Mouse (Mus musculus) cerebellum, adult 9-10 months (tissue): ENCODE measurements around the gene Srcin1.
A peak's percentile ranks its signal among the peaks of the same experiment; 100 is the strongest.

Experiments
- DNase-seq: peaks from one replicate; pipeline ENCODE4 v3.0.0; 2022

Srcin1 gene

DNA sequence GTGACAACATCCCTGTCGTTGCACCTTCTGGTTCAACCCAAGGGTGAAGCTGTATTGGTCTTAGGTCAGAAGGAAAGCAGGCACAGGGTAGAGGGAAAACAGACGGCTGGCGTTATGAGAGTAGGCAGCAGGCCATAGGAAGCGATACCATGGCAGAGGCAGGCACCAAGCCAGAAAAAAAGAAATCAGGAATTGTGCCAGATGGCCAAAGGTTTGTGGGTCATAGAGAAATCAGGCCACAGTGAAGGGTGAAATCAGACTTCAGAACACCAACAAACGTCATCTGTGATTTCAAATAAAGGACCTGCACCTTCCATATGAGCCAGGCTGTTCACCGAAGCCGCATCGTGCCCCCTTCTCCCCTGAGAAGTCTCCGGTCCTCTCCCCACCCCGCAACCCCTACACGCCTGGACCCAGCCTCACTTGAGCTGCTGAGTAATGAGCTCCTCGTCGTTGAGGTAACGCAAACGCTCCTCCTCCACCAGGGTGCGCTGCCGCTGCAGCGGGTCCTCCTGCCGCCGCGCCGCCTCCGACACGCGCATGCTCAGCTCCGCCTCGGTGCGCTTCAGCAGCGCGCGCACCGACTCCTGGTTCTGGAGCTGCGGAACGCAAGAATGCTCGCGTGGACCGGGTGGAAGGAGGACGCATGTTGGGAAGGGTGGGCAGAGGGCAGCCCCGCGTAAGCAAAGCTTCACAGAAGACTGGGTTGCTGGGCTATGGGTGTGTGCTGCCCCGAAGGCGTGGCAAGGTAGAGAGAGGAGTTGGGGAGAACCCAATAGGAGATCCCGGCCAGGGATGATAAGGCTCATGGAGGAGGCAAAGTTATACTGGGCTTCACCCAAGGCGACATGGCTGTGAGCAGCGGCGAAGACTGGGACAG lies 44.4 kb downstream of the Srcin1 start:
- DNase-seq = peak; percentile 97

DNA sequence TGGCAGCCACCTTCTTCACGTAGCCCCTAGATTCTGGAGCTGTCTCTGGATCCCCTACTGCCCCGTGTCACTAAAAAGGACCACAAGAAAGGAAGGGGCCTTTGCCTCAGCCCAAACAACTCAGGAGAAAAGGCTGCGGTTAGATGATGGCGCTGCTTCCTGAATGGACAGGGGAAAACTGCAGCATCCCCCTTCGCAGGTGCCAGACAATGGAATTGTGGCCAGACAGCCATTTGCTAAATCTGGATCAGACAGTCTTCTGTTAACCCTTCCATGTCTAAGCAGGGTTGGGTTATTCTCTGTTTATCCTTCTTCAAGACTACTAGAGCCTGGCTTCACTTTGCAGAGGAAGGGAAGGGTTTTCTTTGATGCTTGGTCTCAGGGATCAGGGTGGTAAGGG lies 45.0 kb downstream of the Srcin1 start:
- no peak for DNase-seq

- no peak for DNase-seq
Observed at GRCm38 (mm10) chr11:97530069-97530468, 45.9 kb downstream of the Srcin1 start.

GRCm38 (mm10) chr11:97528282-97528808 lies 47.6 kb downstream of the Srcin1 start:
- no peak for DNase-seq

GRCm38 (mm10) chr11:97525313-97525712 lies 50.7 kb downstream of the Srcin1 start:
- DNase-seq = no peak

GRCm38 (mm10) chr11:97524306-97524705 lies 51.7 kb downstream of the Srcin1 start:
- no peak for DNase-seq

- peak; percentile 72 for DNase-seq
Observed at GRCm38 (mm10) chr11:97523827-97524261, 52.1 kb downstream of the Srcin1 start.

- no peak for DNase-seq
Observed at GRCm38 (mm10) chr11:97523107-97523506, 52.9 kb downstream of the Srcin1 start.

GRCm38 (mm10) chr11:97521741-97522474 lies 54.1 kb downstream of the Srcin1 start:
- DNase-seq = no peak

DNA sequence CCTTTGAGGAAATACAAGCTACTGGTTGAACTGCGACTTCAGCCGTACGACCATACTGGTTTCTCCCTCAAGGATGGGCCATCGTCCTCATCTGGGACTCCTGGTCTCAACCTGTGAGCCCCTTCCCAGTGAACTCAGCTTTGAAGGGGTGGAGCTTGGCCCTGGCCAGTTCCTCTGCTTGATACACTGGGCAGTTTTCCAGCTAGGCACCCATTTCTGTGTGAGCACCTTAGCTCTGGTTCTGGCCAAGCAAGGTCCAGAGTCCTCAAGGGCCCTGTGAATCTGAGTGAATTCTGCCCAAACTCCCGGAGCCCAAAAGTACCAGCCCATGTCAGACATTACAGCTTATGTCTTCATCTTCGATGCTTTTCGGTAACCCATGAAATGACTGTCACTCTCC lies 55.4 kb downstream of the Srcin1 start:
- DNase-seq = no peak

- DNase-seq = no peak
Observed at GRCm38 (mm10) chr11:97513066-97513465, 62.9 kb downstream of the Srcin1 start.

DNA sequence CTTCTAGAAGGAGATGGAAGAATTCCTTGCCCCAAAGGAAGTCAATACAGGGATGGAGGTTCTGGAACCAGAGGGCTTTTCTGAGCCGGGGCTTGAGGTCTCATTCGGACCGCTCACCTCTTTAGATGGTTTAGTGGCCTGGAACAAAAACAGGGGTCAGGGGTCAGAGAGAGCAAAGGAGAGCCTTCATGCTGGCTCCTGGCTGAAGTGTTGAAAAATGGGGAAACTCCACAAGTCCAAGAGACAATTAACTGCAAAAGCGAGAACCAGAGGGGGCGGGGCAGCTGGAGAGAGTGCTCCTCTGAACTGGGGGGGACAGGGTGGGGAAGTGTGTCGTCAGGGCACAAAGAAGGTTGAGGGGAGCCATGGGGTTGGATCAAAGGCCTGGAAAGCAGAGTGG lies 63.5 kb downstream of the Srcin1 start:
- DNase-seq = no peak

DNA sequence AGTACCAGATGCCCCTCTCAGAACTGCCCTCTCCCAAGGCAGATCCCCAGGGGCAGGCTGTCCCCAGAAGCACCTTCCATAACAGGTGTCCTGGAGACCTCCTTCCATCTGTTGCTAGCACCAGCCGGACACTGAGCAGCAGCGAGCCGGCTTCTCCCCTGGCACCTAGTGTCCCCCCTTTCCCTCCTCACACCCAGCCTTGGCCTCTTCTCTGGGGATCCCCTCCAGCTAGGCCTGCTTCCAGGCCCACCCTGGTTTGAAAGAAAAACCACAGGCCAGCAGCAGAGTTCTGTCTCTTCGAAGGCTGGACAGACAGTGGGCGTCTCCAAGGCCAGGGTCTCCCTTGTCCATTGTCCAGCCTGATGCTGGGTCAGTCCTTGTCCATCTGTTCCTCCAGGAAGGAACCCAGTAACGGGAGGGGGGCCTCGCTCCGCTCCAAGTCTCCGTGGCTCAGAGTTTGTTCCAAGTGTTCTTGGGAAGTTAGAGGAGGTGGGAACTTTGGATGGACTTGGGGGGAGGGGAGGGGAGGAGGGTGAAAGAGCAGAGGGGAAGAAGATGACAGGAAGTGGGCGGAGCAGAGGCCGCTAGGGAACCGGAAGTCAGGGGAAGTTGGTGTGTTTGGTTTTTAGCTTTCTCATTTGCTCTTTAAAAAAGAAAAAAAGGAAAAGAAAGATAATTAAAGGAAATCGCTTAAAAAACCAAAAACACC lies 64.2 kb downstream of the Srcin1 start:
- no peak for DNase-seq

DNA sequence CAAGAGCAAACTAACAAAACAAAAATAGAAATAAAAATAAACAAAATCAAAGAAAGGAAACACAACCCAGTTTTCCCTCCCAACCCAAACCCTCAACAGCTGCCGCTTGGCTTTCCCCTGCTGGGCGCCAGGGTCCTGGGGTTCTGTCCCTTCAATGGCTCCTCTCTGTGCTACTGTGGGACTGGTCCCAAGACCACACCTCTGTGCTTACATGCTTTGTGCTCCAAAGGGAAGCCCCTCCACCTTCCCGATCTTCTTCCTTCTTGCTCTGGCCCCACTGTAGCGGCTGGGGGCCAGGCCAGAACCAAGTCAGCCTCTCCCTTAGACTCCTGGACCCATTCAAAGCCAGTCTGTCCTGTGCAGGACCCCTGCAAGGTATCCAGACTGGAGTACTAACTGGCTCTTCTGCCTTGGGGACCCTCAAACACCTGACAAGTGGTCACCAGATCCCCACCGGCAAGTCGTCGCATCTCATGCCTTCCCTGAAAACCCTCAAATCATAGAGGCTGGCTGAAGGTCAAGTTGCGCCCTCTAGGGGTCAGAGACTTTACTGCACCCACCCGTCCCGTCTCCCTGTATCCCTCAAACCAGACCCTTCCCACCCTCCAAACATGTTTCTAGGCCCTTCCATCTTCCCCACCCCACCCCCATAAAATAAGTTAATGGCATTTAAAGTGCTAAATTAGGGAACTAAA lies 64.9 kb downstream of the Srcin1 start:
- DNase-seq = peak; percentile 82

DNA sequence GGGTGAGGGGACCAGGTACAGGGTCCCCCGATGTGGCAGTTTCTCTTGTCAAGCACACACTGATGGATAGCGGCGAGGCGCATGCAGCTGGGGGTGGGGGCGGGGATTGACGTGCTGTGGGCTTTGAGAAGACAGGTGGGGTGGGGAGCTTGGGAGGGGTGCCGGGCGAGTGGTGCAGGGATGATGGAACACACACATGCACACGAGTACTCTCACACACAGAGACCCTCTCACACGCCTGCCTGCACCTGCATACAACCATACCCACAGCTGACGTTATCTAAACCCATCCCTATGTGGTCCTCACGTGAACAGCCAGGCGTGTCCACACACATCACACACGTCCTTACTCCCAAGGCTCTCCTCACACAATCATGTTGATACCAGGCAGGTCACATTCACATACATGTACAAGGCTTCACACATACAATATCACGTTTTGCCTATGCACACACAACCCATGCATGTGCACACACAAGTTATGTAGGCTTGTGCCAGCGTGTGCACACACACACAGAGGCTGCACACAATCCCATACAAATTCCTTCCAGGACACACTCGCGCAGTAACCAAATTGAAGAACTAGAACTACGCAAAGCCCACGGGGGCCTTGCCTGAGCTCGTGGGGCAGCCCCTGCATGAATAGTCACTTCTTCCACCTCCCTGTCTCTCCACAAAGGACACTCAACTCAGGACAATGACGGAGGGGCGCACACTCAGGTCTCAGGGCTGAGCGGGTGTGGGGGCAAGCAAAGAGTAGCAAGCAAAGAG lies 66.1 kb downstream of the Srcin1 start:
- peak; percentile 28 for DNase-seq

DNA sequence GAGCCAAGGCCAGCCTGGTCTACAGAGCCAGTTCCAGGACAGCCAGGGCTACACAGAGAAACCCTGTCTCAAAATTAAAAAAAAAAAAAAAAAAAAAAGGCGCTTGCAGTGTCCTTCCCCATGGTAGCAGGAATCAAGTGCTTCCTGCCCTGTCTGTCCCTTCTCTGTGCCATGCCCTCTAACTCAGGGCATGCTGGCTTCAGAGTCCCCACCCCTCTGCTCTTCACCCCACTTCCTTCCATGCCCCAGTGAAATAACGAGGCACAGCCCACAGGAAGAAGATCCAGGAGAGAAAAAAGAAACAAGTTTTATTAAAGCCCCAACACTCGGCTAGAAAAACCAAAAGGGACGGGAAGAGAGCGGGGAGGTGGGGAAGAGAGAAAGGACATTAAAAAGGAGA lies 66.9 kb downstream of the Srcin1 start:
- DNase-seq = no peak

GRCm38 (mm10) chr11:97508198-97508597 lies 67.8 kb downstream of the Srcin1 start:
- peak; percentile 27 for DNase-seq

DNA sequence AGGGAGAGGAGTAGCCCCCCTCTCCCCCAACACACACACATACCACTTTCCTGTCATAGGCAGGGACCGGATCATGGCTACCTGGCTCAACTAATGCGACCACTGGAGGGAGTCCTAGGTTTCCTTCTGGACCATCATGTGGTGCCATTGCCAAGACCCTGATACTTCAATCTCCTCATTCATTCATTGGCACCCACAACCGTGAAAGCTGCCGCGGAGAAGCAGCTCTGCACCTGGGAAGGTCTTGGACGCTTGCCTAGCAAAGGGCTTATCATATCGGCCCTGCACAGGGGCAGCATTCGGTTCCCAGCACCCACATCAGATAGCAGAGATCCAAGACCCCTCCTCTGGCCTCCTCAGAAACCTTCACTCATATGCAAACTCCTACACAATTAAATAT lies 69.7 kb downstream of the Srcin1 start:
- peak; percentile 61 for DNase-seq

- DNase-seq = no peak
Observed at GRCm38 (mm10) chr11:97505784-97506183, 70.2 kb downstream of the Srcin1 start.

- no peak for DNase-seq
Observed at GRCm38 (mm10) chr11:97502846-97503245, 73.1 kb downstream of the Srcin1 start.

DNA sequence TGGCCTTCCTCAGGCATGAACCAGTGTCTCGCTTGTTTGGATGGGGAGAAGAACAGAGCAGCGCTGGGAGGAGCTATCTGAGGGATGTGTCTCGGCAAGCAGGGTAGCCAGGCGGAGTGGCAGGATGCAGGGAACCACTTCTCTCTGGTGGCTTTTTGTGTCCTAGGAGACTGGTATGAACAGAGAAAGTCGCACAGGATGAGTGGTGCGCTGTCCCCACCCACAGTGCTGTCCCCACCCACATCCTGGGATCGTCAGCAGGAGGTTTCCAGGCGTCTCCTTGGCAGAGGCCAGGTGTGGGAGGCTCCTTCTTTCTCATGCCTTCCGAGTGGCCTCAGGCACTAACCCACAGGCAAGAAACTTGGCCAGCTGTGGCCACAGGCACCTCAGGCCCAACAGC lies 73.6 kb downstream of the Srcin1 start:
- no peak for DNase-seq
